Mouse (Mus musculus): ENCODE data around the gene Spns3. TPM values are rescaled to one million over a fixed set of nuclear protein-coding genes. Genes with fewer than 3 reads are reported as not detected.

The Spns3 gene
- total and polyA plus RNA-seq, 3 experiments: 0.31 TPM; not detected in 2

- intact Hi-C loops (cut with DNase I): loop anchor here (10.0 kb wide), 1 partner anchor 429 kb away; no protein-coding TSS in a partner anchor
- no peaks in the 10 kb centered on the region for H3K36me3 ChIP-seq (ENCODE audit: control insufficient read depth, insufficient read depth, low read length)
- no peak overlapping the region for H3K27ac ChIP-seq
- no peak for TF ChIP-seq CTCF (IDR thresholded peaks at IDR 0.05)
- TF ChIP-seq POLR2A (IDR thresholded peaks at IDR 0.05; ENCODE audit: insufficient read depth, low read depth, low read length): no peak
- TF ChIP-seq EP300 (IDR thresholded peaks at IDR 0.05; ENCODE audit: insufficient read depth, low read depth, low read length): no peak
- WGBS: 37% methylated on average over 7 of the region's 7 CpGs
- no peaks in the 10 kb centered on the region for H3K27me3 ChIP-seq (ENCODE audit: control insufficient read depth, insufficient read depth, low read length)
- no peaks in the 10 kb centered on the region; the same call in 1 of the 2 replicates for H3K4me1 ChIP-seq (ENCODE audit: control insufficient read depth, insufficient read depth, low read length)
- peak overlapping the region; percentile 38 for H3K4me3 ChIP-seq
- DNase-seq: peak in 1 of 2 experiments; percentile 19
- H3K9ac ChIP-seq (ENCODE audit: low read depth, low read length): no peak overlapping the region
- H3K79me2 ChIP-seq (replicated peaks; ENCODE audit: control insufficient read depth, insufficient read depth, low read length): no peaks in the 10 kb centered on the region
These were observed 25.8 kb upstream of the Spns3 start for GRCm38 (mm10) chr11:72576111-72576465.

DNA sequence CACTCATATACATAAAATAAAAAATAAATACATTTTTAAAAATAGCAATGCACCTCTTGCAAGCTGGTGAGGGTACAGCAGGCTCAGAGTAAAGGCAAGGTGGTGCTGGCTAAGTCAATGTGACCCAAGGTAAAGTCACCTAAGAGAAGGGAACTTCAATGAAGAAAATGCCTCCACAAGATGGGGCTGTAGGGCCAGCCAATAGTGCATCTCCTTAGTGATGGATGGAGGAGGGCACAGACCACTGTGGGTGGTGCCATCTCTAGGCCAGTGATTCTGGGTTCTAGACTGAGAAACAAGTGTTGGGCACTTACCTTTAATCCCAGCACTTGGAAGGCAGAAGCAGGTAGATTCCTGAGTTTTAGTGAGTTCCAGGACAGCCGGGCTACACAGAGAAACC is 23.5 kb upstream of the Spns3 start:
- Histone ChIP-seq H3K27me3 (ENCODE audit: control insufficient read depth, insufficient read depth, low read length) (no peaks in the 10 kb centered on the region), H3K4me1 (ENCODE audit: control insufficient read depth, insufficient read depth, low read length) (peaks cover 3% of the 10 kb centered on the region), H3K36me3 (ENCODE audit: control insufficient read depth, insufficient read depth, low read length) (no peaks in the 10 kb centered on the region), H3K9ac (ENCODE audit: low read depth, low read length) (no peak overlapping the region), H3K27ac (no peak overlapping the region), H3K79me2 (replicated peaks; ENCODE audit: control insufficient read depth, insufficient read depth, low read length) (no peaks in the 10 kb centered on the region), H3K4me3 (no peak overlapping the region)
- no peak for DNase-seq
- intact Hi-C loops (cut with DNase I): loop anchor here (10.0 kb wide), 1 partner anchor 431 kb away; no protein-coding TSS in a partner anchor
- WGBS: 84% methylated on average over 1 of the region's 1 CpGs
- TF ChIP-seq EP300 (IDR thresholded peaks at IDR 0.05; ENCODE audit: insufficient read depth, low read depth, low read length) (no peak), CTCF (IDR thresholded peaks at IDR 0.05) (peak; percentile 66), POLR2A (IDR thresholded peaks at IDR 0.05; ENCODE audit: insufficient read depth, low read depth, low read length) (no peak)

GRCm38 (mm10) chr11:72570319-72570979 is 20.1 kb upstream of the Spns3 start:
- peak; percentile 80 to 82 for DNase-seq
- TF ChIP-seq EP300 (IDR thresholded peaks at IDR 0.05; ENCODE audit: insufficient read depth, low read depth, low read length): peak; percentile 79; the same call in 1 of the 2 replicates
- peak; percentile 96 for TF ChIP-seq CTCF (IDR thresholded peaks at IDR 0.05)
- no peak for TF ChIP-seq POLR2A (IDR thresholded peaks at IDR 0.05; ENCODE audit: insufficient read depth, low read depth, low read length)
- Histone ChIP-seq H3K27ac (no peak overlapping the region), H3K36me3 (ENCODE audit: control insufficient read depth, insufficient read depth, low read length) (no peaks in the 10 kb centered on the region), H3K9ac (ENCODE audit: low read depth, low read length) (no peak overlapping the region), H3K27me3 (ENCODE audit: control insufficient read depth, insufficient read depth, low read length) (no peaks in the 10 kb centered on the region), H3K4me1 (ENCODE audit: control insufficient read depth, insufficient read depth, low read length) (peaks cover 3% of the 10 kb centered on the region), H3K4me3 (no peak overlapping the region), H3K79me2 (replicated peaks; ENCODE audit: control insufficient read depth, insufficient read depth, low read length) (no peaks in the 10 kb centered on the region)
- intact Hi-C loops (cut with DNase I): loop anchor here (1.0 to 10.0 kb wide), 2 partner anchors 154 to 434 kb away; no protein-coding TSS in a partner anchor
- 3% methylated on average over 18 of the region's 18 CpGs for WGBS

- 69% methylated on average over 11 of the region's 11 CpGs for WGBS
- no peaks in the 10 kb centered on the region for H3K36me3 ChIP-seq (ENCODE audit: control insufficient read depth, insufficient read depth, low read length)
- no peaks in the 10 kb centered on the region for H3K27me3 ChIP-seq (ENCODE audit: control insufficient read depth, insufficient read depth, low read length)
- intact Hi-C loops (cut with DNase I): loop anchor here (1.0 to 10.0 kb wide), 2 partner anchors 155 to 435 kb away; no protein-coding TSS in a partner anchor
- H3K27ac ChIP-seq: no peak overlapping the region
- H3K4me1 ChIP-seq (ENCODE audit: control insufficient read depth, insufficient read depth, low read length): peaks cover 3% of the 10 kb centered on the region
- TF ChIP-seq EP300 (IDR thresholded peaks at IDR 0.05; ENCODE audit: insufficient read depth, low read depth, low read length) (no peak), POLR2A (IDR thresholded peaks at IDR 0.05; ENCODE audit: insufficient read depth, low read depth, low read length) (no peak), CTCF (IDR thresholded peaks at IDR 0.05) (no peak)
- no peak overlapping the region for H3K9ac ChIP-seq (ENCODE audit: low read depth, low read length)
- no peak for DNase-seq
- no peak overlapping the region for H3K4me3 ChIP-seq
- H3K79me2 ChIP-seq (replicated peaks; ENCODE audit: control insufficient read depth, insufficient read depth, low read length): no peaks in the 10 kb centered on the region
These were observed 19.5 kb upstream of the Spns3 start for GRCm38 (mm10) chr11:72569671-72570318.

DNA sequence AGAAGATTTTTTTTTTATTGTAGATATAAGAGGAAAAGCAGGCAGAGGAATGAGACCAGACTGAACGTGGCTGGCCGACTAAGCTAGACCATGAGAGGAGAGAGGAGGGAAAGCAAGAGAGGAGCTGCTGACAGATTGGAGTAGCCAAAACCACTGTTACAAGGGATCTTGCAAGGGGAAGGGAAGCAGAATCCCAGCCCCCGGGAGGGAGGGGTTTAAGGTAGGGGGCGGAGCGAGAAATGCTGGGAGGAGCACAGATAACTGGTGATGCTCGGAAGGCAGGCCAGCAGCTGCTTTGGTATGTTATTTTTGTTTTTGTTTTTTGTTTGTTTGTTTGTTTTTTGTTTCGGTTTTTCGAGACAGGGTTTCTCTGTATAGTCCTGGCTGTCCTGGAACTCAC is 18.7 kb upstream of the Spns3 start:
- H3K4me3 ChIP-seq: no peak overlapping the region
- no peaks in the 10 kb centered on the region for H3K79me2 ChIP-seq (replicated peaks; ENCODE audit: control insufficient read depth, insufficient read depth, low read length)
- no peak overlapping the region for H3K9ac ChIP-seq (ENCODE audit: low read depth, low read length)
- H3K27me3 ChIP-seq (ENCODE audit: control insufficient read depth, insufficient read depth, low read length): no peaks in the 10 kb centered on the region
- peak in 1 of 2 experiments; percentile 43 for DNase-seq
- peaks cover 3% of the 10 kb centered on the region for H3K4me1 ChIP-seq (ENCODE audit: control insufficient read depth, insufficient read depth, low read length)
- intact Hi-C loops (cut with DNase I): no loop called here
- no peaks in the 10 kb centered on the region for H3K36me3 ChIP-seq (ENCODE audit: control insufficient read depth, insufficient read depth, low read length)
- no peak overlapping the region for H3K27ac ChIP-seq
- TF ChIP-seq CTCF (IDR thresholded peaks at IDR 0.05) (no peak), POLR2A (IDR thresholded peaks at IDR 0.05; ENCODE audit: insufficient read depth, low read depth, low read length) (no peak), EP300 (IDR thresholded peaks at IDR 0.05; ENCODE audit: insufficient read depth, low read depth, low read length) (no peak)
- 38% methylated on average over 8 of the region's 8 CpGs for WGBS
